Mouse (Mus musculus) embryonic stem cell, embryonic (primary cell): ENCODE measurements around the gene Otulinl.

Experiments used
- CTCF ChIA-PET, 4 experiments: fragments of 300-600 bp in 2 of 4; fragments of 350-600 bp in 2 of 4; sonication (Branson Sonifier 250); formaldehyde crosslinking; loops; one replicate each; lab custom pipeline; 2022; ENCODE audit warnings: inconsistent platforms in 2 of 4; lab: Charles Lee
- POLR2A ChIA-PET, 4 experiments: fragments of 300-600 bp in 2 of 4; fragments of 350-600 bp in 2 of 4; sonication (Branson Sonifier 250); formaldehyde crosslinking; loops; one replicate each; lab custom pipeline; 2022; ENCODE audit warnings: antibody characterized with exemption in 4 of 4, inconsistent platforms in 1 of 4; lab: Charles Lee

The Otulinl gene

DNA sequence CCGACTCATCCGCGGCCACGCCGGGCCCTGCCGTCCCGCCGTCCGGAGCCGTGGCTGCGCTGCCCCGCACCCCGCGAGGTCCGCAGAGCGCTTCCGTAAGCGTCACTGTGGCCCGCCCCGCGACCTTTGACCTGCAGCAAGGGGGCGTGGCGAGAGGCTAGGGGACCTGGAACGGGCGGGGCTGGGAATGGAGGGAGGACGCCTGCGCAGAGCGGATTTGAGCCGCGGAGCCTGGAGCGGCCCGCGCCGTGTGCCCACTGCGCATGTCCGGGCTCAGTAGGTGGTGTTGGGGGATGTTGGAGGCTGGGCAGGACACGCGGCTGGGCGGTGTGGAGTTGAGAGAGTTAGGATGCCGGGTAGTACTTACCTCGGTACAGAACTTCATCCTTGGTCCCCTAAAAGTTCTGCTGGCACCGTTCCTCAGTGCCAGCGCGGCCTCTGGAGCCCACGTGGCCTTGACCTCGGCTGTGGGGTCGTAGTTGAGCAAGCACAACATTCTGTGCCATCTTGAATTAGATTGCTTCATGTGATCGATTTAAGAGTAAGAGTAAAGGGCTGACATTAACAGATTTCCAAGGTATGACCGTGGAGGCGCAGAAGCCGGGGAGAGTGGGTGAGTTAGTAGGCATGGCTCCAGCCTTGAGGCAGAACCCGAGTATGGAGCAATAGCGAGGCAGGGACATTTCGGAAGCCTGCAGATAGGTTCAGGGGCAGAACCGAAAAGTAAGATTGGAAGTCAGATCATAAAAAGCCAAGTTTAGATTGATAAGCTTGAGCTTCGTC is 50.6 kb downstream of the Otulinl start, which contains the start of gene Otulin:
Otulin (minus strand) TSS at position 93 of the 783 bp plus-strand sequence.
- POLR2A ChIA-PET, result interaction anchor here in 2 of 4 experiments (1.0 to 1.4 kb wide), 3 partner anchors 12 to 36 kb away, joined by 3 to 4 read pairs (median 3); no protein-coding TSS in a partner anchor
- CTCF ChIA-PET, result interaction anchor here in 1 of 4 experiments (0.6 kb wide), 1 partner anchor 230 kb away, joined by 4 read pairs; no protein-coding TSS in a partner anchor

DNA sequence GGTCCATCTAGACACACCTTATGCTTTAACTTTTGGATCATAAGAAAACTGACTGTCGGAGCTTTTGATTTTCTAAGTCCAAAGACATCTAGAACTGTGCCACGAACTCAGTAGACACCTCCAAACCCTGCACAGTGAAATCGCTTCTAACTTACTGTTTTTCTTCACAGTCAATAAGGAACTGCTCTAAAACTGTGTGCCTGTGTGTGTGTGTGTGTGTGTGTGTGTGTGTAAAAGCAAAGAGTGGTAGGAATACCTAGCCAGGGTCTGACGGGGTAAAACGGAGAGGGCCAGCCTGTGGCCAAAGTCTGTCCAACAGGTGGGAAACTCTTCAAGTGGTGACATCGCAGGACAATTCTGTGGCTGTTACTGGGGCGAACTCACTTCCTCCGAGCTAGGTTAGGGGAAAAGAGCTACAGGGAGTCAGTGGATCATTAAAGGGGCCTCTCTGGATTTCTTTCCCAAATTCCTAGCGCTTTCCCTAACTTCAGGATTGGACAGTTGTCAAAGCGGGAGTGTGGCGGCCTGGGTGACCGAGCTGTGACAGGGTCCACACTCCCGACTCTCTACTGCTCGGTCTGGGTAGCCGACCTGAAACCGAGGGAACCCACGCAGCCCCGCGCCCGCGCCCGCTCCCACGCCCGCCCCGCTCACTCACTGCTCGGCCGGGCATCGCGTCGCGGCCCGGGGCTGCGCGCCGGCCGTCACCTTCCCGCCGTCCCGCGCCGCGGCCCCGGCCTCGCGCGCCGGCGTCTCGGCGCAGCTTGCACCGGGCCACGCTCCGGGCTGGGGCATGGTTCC is 51.4 kb downstream of the Otulinl start:
- CTCF ChIA-PET, result interaction anchor here in 3 of 4 experiments (0.5 to 1.2 kb wide), 5 partner anchors 9 to 115 kb away, joined by 3 to 10 read pairs (median 4); no protein-coding TSS in a partner anchor
- POLR2A ChIA-PET, result interaction anchor here in 3 of 4 experiments (0.5 to 1.7 kb wide), 21 partner anchors 11 to 326 kb away, joined by 3 to 6 read pairs (median 3); no protein-coding TSS in a partner anchor

DNA sequence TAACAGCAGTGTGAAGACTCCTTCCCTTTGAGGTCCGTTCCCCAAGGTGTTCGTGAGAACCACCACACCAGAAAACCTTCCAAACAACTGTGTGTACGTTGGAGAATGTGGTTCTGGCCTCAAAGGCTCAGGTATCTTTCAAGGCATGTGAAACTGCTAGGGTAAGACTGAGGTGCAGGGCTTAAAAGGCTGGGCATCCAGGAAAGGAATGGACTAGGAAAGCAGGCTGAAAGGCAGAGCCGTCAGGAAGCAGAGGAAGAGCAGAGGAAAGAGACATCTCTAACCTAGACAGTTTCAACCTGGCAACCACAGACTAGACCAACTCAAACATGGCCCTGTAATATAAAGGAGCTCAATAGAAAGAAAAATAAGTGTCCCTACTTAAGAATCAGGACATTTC is 52.3 kb downstream of the Otulinl start:
- CTCF ChIA-PET, result interaction anchor here in 3 of 4 experiments (0.5 to 1.2 kb wide), 6 partner anchors 8 to 218 kb away, joined by 3 to 10 read pairs (median 4); no protein-coding TSS in a partner anchor
- POLR2A ChIA-PET, result interaction anchor here in 2 of 4 experiments (0.8 to 1.7 kb wide), 17 partner anchors 10 to 325 kb away, joined by 3 to 6 read pairs (median 3); no protein-coding TSS in a partner anchor

- ChIA-PET POLR2A (interaction anchor here in 1 of 4 experiments (0.8 kb wide), 1 partner anchor 25 kb away, joined by 3 read pairs; no protein-coding TSS in a partner anchor), CTCF (no interaction called here)
These were observed 53.6 kb downstream of the Otulinl start for GRCm38 (mm10) chr15:27627794-27628193.

DNA sequence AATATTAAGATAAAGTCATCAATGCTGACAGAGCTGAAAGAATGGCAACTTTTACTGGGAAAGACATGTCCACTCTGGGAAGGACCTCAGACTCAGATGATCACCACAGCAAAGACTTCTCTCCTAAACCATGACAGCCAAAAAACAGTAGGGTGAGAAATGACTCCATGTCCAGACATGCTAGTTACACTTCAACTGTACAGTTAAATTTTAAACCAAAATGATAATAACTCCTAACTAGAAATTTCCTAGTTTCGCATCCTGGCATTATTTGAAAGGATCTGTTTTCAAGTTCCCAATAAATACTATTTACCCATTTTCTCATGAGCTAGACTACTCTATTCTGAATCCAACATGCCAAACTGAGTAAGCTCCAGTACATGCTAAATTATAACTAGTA is 55.1 kb downstream of the Otulinl start:
- POLR2A ChIA-PET, result interaction anchor here in 1 of 4 experiments (0.6 to 1.9 kb wide), 3 partner anchors 8 to 33 kb away, joined by 3 to 4 read pairs (median 4); no protein-coding TSS in a partner anchor
- CTCF ChIA-PET, result interaction anchor here in 2 of 4 experiments (0.6 to 0.9 kb wide), 3 partner anchors 8 to 33 kb away, joined by 3 read pairs; no protein-coding TSS in a partner anchor

DNA sequence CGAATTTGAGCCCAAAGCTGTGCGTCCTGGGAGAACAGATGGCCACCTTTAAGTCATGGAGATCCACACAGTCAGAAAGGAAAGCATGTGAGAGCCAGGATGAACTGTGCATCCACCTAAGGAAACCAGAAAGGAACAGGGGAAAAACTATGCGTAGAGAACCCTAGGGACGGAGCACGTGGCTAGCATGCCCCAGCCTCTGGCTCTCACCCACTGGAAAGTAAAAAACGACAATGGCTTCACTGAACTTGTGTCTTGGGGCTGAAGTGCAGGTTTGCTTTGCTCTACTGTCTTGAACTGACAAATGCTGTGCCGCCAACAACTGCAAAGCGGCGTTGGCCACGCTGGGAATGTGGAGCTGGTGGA is 55.5 kb downstream of the Otulinl start:
- ChIA-PET CTCF (interaction anchor here in 2 of 4 experiments (0.6 to 1.1 kb wide), 4 partner anchors 8 to 293 kb away, joined by 3 to 4 read pairs (median 3); no protein-coding TSS in a partner anchor), POLR2A (interaction anchor here in 1 of 4 experiments (0.6 to 1.9 kb wide), 4 partner anchors 8 to 32 kb away, joined by 3 to 4 read pairs (median 4); no protein-coding TSS in a partner anchor)

DNA sequence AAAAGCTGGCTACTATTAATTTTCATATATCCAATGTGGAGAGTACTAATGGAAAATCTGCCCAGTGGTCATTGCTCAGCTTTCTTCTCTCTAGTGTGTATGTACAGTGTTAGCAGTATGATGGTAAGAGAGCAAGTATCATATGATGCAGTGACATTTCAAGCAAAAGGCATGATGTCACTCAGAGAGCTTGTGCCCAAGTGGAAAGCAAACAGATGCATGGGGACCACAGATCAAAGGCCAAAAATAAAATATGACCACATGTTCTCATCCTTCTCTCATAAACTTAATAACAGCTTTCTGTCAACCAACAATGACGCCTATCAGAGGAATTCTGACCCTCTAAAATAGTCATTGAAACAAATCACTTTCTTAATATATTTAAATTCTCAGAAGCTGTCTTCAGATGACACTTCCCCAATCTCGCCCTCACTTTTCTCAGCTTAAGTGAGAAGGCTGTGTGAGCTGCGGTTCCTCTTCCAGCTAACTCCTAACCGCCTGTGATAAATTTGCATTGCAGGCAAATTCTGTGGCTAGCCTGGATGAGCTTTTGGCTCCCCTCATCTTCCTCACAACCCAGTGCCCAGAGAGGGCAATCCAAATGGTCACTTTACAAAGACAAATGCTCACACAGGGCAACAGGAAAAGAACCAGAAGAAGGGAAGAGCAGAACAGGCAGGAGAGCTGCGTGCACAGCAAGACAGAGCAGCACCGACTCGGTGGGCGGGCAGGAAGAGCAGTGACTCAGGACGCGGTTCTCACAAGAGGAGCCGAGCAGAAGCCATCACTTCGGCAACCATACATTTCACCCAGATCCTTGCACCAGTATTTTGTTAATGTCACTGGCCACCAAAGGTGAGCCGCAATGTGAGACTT is 56.1 kb downstream of the Otulinl start:
- ChIA-PET CTCF (interaction anchor here in 2 of 4 experiments (0.5 to 1.1 kb wide), 3 partner anchors 27 to 294 kb away, joined by 3 to 4 read pairs (median 3); no protein-coding TSS in a partner anchor), POLR2A (interaction anchor here in 1 of 4 experiments (0.9 to 2.2 kb wide), 6 partner anchors 11 to 300 kb away, joined by 3 to 5 read pairs (median 3); no protein-coding TSS in a partner anchor)

DNA sequence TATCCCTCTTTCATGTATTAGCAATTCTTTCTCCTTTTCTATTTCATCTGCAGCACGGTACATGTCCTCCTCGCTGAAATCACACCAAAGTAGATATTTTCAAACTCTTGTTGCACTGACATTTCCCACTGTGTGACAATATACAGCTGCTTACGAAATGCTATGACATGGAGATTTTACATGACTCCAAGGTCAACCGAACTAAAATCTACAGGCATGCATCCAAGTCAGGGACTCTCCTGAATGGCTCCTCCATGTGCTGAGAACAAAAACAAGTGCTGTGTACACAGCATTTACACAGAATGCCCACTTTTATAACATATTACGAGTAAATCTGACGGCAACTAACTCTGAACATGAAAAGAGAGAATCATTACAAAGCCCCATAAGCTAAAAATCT is 58.1 kb downstream of the Otulinl start:
- ChIA-PET POLR2A (interaction anchor here in 1 of 4 experiments (1.2 to 2.2 kb wide), 3 partner anchors 10 to 22 kb away, joined by 5 read pairs; no protein-coding TSS in a partner anchor), CTCF (interaction anchor here in 1 of 4 experiments (1.2 kb wide), 1 partner anchor 36 kb away, joined by 3 read pairs; no protein-coding TSS in a partner anchor)

- ChIA-PET CTCF (interaction anchor here in 1 of 4 experiments (0.8 kb wide), 1 partner anchor 9 kb away, joined by 3 read pairs; no protein-coding TSS in a partner anchor), POLR2A (interaction anchor here in 1 of 4 experiments (1.0 to 1.3 kb wide), 2 partner anchors 8 to 12 kb away, joined by 3 to 4 read pairs; no protein-coding TSS in a partner anchor)
These were observed 60.7 kb downstream of the Otulinl start for GRCm38 (mm10) chr15:27620475-27621185.

GRCm38 (mm10) chr15:27619683-27620082 is 61.7 kb downstream of the Otulinl start:
- CTCF ChIA-PET, result no interaction called here
- POLR2A ChIA-PET, result interaction anchor here in 2 of 4 experiments (1.1 to 1.2 kb wide), 2 partner anchors 10 to 20 kb away, joined by 3 read pairs; no protein-coding TSS in a partner anchor

DNA sequence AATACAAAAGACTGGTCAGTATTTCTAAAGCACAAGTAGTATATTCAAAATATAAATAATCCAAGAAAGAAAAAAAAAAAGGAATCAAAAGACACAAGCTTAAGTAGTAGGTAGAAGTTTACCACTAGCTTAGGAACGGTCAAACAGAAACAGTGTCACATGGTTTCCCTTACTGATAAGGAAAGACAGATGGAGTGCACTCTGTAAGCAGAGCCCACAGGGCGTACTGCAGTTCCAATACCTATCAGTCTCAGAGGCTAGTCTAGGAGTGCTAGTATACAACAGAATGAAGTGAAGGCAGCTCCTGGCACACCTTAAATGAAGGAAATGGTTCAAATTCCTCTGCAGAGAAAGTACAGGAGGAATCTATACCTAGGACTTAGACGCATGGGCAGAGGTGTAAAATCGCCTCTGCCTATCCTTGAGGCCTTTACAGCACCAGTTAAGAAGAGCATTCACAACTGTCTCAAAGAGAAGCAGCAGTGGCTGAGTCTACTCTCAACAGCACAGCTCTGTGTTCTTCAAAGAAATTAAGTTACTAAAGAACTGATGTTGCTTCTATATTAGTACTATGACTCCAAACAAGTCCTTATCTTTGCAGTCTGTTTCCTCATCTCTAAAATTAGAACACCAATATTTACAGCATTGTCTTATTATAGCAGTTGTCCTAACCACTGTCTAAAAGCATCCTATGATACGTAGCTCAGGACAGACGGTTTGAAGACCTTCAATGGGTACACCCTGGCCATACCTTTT is 62.4 kb downstream of the Otulinl start:
- CTCF ChIA-PET, result no interaction called here

DNA sequence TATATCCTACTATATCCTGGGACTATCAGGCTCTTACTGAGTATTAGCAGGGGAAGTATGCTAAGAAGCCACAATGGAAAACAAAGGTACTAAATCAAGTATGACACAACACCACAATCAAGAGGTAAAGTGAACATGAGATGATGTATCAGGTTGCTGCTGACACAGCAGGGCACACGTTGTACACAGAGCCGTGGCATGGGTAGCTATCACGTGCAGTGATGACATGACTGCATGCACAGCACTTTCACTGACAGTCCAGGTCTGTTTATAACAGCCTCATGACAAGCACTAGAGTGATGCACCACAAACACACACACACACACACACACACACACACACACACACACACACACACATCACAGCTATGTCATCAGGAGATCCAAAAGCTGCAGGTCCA is 64.2 kb downstream of the Otulinl start:
- ChIA-PET POLR2A (interaction anchor here in 1 of 4 experiments (1.1 kb wide), 1 partner anchor 12 kb away, joined by 3 read pairs; no protein-coding TSS in a partner anchor), CTCF (interaction anchor here in 1 of 4 experiments (0.7 kb wide), 1 partner anchor 27 kb away, joined by 3 read pairs; no protein-coding TSS in a partner anchor)

More for the DNA sequence above, 62.4 kb downstream of the Otulinl start:
- POLR2A ChIA-PET, result interaction anchor here in 2 of 4 experiments (0.8 to 1.2 kb wide), 3 partner anchors 10 to 19 kb away, joined by 3 to 6 read pairs (median 3); no protein-coding TSS in a partner anchor

DNA sequence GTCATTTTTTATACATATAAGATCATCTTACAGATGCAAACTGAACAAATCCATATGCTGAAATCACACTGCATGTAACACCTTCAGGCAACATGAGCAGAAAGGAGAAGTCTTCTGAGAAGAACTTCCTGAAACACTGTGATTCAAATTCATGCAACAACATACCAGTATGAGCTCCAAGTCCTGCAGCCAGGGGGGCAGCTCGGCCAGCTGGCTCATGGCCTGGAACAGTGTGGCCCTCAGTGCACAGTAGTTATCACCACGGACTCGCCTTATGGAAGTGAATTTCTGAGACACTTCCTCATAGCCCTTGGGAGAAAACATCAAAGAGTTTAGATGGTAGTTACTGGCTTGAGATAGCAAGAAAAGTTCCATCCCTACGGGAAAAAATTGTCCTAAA is 65.2 kb downstream of the Otulinl start:
- ChIA-PET CTCF (interaction anchor here in 2 of 4 experiments (0.6 kb wide), 2 partner anchors 13 to 468 kb away, joined by 3 to 6 read pairs; no protein-coding TSS in a partner anchor), POLR2A (interaction anchor here in 1 of 4 experiments (1.4 kb wide), 1 partner anchor 12 kb away, joined by 5 read pairs; no protein-coding TSS in a partner anchor)

- POLR2A ChIA-PET, result interaction anchor here in 2 of 4 experiments (0.6 to 2.1 kb wide), 9 partner anchors 8 to 318 kb away, joined by 3 to 5 read pairs (median 3); partner anchors contain the start of gene Otulinl (in 1 of the 2)
- CTCF ChIA-PET, result interaction anchor here (0.6 to 2.2 kb wide), 17 partner anchors 9 to 288 kb away, joined by 3 to 14 read pairs (median 4); partner anchors contain the start of gene Ank (in 1 of the 4)
These were observed 68.1 kb downstream of the Otulinl start for GRCm38 (mm10) chr15:27613255-27613654.
